Mouse (Mus musculus): ENCODE results near the gene Neurog1. TPM values are rescaled to one million over a fixed set of nuclear protein-coding genes. Genes with fewer than 3 reads are reported as not detected.

Gene Neurog1
- total and polyA plus RNA-seq, 3 experiments, result not detected

- no peak for TF ChIP-seq NELFE (IDR thresholded peaks at IDR 0.05; ENCODE audit: low read depth, low read length)
These were observed 23.2 kb upstream of the Neurog1 start (continued) for GRCm38 (mm10) chr13:56275171-56275570.

- no peaks in the 10 kb centered on the region for H3K4me1 ChIP-seq (ENCODE audit: control insufficient read depth in 1 of 2, insufficient read depth in 2 of 2, low read length in 2 of 2)
- no peak overlapping the region for H3K27ac ChIP-seq (ENCODE audit: control insufficient read depth, low read depth, low read length)
- TF ChIP-seq SIN3A (IDR thresholded peaks at IDR 0.05; ENCODE audit: low read length) (no peak), RCOR1 (IDR thresholded peaks at IDR 0.05; ENCODE audit: low read depth, low read length) (no peak), CHD2 (IDR thresholded peaks at IDR 0.05; ENCODE audit: low read length) (no peak), USF1 (IDR thresholded peaks at IDR 0.05; ENCODE audit: low read depth, low read length) (no peak), SMC3 (IDR thresholded peaks at IDR 0.05; ENCODE audit: low read depth, low read length) (no peak), MAZ (IDR thresholded peaks at IDR 0.05; ENCODE audit: low read depth, low read length) (no peak), MAFK (IDR thresholded peaks at IDR 0.05; ENCODE audit: borderline replicate concordance, low read depth, low read length) (no peak), CTCF (IDR thresholded peaks at IDR 0.05 in 2 of 3, conservative IDR thresholded peaks at IDR 0.05 in 1 of 3; ENCODE audit: control insufficient read depth in 1 of 3, insufficient read depth in 1 of 3, low read depth in 2 of 3, low read length in 3 of 3, poor library complexity in 1 of 3, severe bottlenecking in 1 of 3) (no peak), HCFC1 (IDR thresholded peaks at IDR 0.05; ENCODE audit: low read depth, low read length) (no peak), POLR2A (IDR thresholded peaks at IDR 0.05; ENCODE audit: control insufficient read depth in 1 of 2, insufficient read depth in 1 of 2, low read depth in 1 of 2, low read length in 2 of 2, poor library complexity in 1 of 2) (no peak), POLR2AphosphoS2 (IDR thresholded peaks at IDR 0.05; ENCODE audit: low read length) (no peak)
- H3K36me3 ChIP-seq (ENCODE audit: control insufficient read depth in 1 of 2, insufficient read depth in 2 of 2, low read length in 2 of 2), result no peaks in the 10 kb centered on the region
- DNase-seq (ENCODE audit: low read depth, low spot score), result no peak
- no peak overlapping the region for H3K4me3 ChIP-seq (ENCODE audit: control insufficient read depth in 1 of 2, insufficient read depth in 1 of 2, low read depth in 2 of 2, low read length in 2 of 2)
- no peaks in the 10 kb centered on the region for H3K27me3 ChIP-seq (ENCODE audit: control insufficient read depth in 1 of 2, insufficient read depth in 2 of 2, low read length in 2 of 2)
- no peaks in the 10 kb centered on the region for H3K79me2 ChIP-seq (ENCODE audit: control insufficient read depth, insufficient read depth, low read length, poor library complexity)
- H3K9me3 ChIP-seq (replicated peaks; ENCODE audit: insufficient read depth, low read length), result no peaks in the 10 kb centered on the region
- no peak overlapping the region for H3K9ac ChIP-seq (ENCODE audit: control insufficient read depth, low read depth, low read length, poor library complexity, severe bottlenecking)
These were observed 18.2 kb upstream of the Neurog1 start for GRCm38 (mm10) chr13:56270124-56270523.

- no peak overlapping the region for H3K27ac ChIP-seq (ENCODE audit: control insufficient read depth, low read depth, low read length)
- H3K4me3 ChIP-seq (ENCODE audit: control insufficient read depth in 1 of 2, insufficient read depth in 1 of 2, low read depth in 2 of 2, low read length in 2 of 2), result no peak overlapping the region
- no peaks in the 10 kb centered on the region for H3K79me2 ChIP-seq (ENCODE audit: control insufficient read depth, insufficient read depth, low read length, poor library complexity)
- no peaks in the 10 kb centered on the region for H3K27me3 ChIP-seq (ENCODE audit: control insufficient read depth in 1 of 2, insufficient read depth in 2 of 2, low read length in 2 of 2)
- no peaks in the 10 kb centered on the region for H3K9me3 ChIP-seq (replicated peaks; ENCODE audit: insufficient read depth, low read length)
- TF ChIP-seq MAX (IDR thresholded peaks at IDR 0.05; ENCODE audit: low read length), result no peak
- TF ChIP-seq CTCF (IDR thresholded peaks at IDR 0.05 in 2 of 3, conservative IDR thresholded peaks at IDR 0.05 in 1 of 3; ENCODE audit: control insufficient read depth in 1 of 3, insufficient read depth in 1 of 3, low read depth in 2 of 3, low read length in 3 of 3, poor library complexity in 1 of 3, severe bottlenecking in 1 of 3), result peak in 2 of 3 experiments; percentile 4 to 34; a peak in 4 of 6 replicates
- TF ChIP-seq ZC3H11A (IDR thresholded peaks at IDR 0.05; ENCODE audit: low read depth, low read length), result no peak
- no peak for TF ChIP-seq USF1 (IDR thresholded peaks at IDR 0.05; ENCODE audit: low read depth, low read length)
- no peak for TF ChIP-seq CHD1 (IDR thresholded peaks at IDR 0.05; ENCODE audit: low read depth, low read length)
- no peak for TF ChIP-seq EP300 (IDR thresholded peaks at IDR 0.05; ENCODE audit: low read depth in 1 of 2, low read length in 2 of 2)
- H3K36me3 ChIP-seq (ENCODE audit: control insufficient read depth in 1 of 2, insufficient read depth in 2 of 2, low read length in 2 of 2), result no peaks in the 10 kb centered on the region
- no peaks in the 10 kb centered on the region for H3K4me1 ChIP-seq (ENCODE audit: control insufficient read depth in 1 of 2, insufficient read depth in 2 of 2, low read length in 2 of 2)
- no peak overlapping the region for H3K9ac ChIP-seq (ENCODE audit: control insufficient read depth, low read depth, low read length, poor library complexity, severe bottlenecking)
- DNase-seq (ENCODE audit: low read depth, low spot score), result no peak
These were observed 15.4 kb upstream of the Neurog1 start for GRCm38 (mm10) chr13:56267396-56267795.
